ENCODE assay signal across 26 mouse cellular contexts in the genomic region with DNA sequence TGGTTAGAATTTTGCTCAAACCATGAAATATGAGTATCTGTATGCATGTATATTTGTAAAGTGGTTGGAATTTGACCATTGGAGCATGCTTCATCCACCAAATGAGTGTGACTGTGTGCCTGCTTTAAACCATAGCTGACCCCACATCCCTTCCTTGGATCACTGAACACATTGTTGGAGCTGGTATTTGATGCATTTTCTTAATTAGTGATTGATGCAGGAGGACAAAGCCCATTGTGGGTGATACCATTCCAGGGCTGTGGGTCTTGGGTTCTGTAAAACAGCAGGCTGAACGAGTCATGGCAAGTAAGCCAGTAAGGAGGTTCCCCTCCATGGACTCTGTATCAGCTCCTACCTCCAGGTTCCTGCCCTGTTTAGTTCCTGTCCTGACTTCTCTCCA.
DNase-seq lines count a peak whose midpoint lies in the region; ATAC-seq and TF ChIP-seq lines count a peak whose summit lies in the region.
"Had no signal": no experiment of that assay in that cellular context is flagged by ENCODE, and none has a peak within 500 bp of the region (broad histone marks: within the 10 kb centered on the region; RNA-seq: fewer than 3 reads in every experiment).

No protein-coding gene starts in this region.

- no peaks in the 10 kb centered on the region for H3K9me3 ChIP-seq in midbrain, embryonic 11.5 days (ENCODE audit: control insufficient read depth, low read length)
- no peaks in the 10 kb centered on the region for H3K9me3 ChIP-seq in midbrain, postnatal 0 days (ENCODE audit: low read length)
- H3K9me3 ChIP-seq: embryonic facial prominence, embryonic 15.5 days; forebrain, embryonic 10.5 days; forebrain, embryonic 15.5 days; heart, embryonic 10.5 days; hindbrain, embryonic 12.5 days had no signal

- TF ChIP-seq CTCF in kidney, adult 2 months (conservative IDR thresholded peaks at IDR 0.05; ENCODE audit: insufficient read depth, insufficient read length, low read depth, low read length): no peak
- TF ChIP-seq CTCF in midbrain, postnatal 0 days (IDR thresholded peaks at IDR 0.05): no peak

- H3K9ac ChIP-seq in midbrain, embryonic 11.5 days (ENCODE audit: low read length): no peak overlapping the region
- no peak overlapping the region for H3K9ac ChIP-seq in midbrain, postnatal 0 days (replicated peaks; ENCODE audit: low read length, poor library complexity, severe bottlenecking)
- H3K9ac ChIP-seq: embryonic facial prominence, embryonic 15.5 days; forebrain, embryonic 15.5 days; hindbrain, embryonic 12.5 days had no signal

- peak; percentile 11 for DNase-seq in embryo, embryonic 10 days (ENCODE audit: low spot score)
- DNase-seq in embryo, embryonic 11 days: no peak
- peak; percentile 15 for DNase-seq in kidney, adult 2 months
- DNase-seq in kidney, adult 18-20 months: no peak
- peak; percentile 19 for DNase-seq in midbrain, embryonic 11.5 days (ENCODE audit: low spot score, missing footprints)
- DNase-seq in midbrain, postnatal 0 days (ENCODE audit: low spot score): no peak
- peak; percentile 86 for DNase-seq in retina, postnatal 1 day
- no peak for DNase-seq in lung, postnatal 36 days
- DNase-seq: adrenal gland, postnatal 14 days; B cell, adult 2 months; cerebellum, adult 11-12 months; cerebellum, adult 9-10 months; cerebellum, postnatal 25 days; gastrocnemius, postnatal 10 days; heart, adult 18-20 months; heart, postnatal 10 days; heart, postnatal 4 days had no signal

- no peaks in the 10 kb centered on the region for H3K27me3 ChIP-seq in kidney, adult 2 months (replicated peaks; ENCODE audit: control insufficient read depth, insufficient read depth, low read length)
- H3K27me3 ChIP-seq in midbrain, embryonic 11.5 days (ENCODE audit: control insufficient read depth, insufficient read depth, low read length): no peaks in the 10 kb centered on the region
- no peaks in the 10 kb centered on the region for H3K27me3 ChIP-seq in midbrain, postnatal 0 days (ENCODE audit: insufficient read depth, low read length)
- H3K27me3 ChIP-seq: embryonic facial prominence, embryonic 15.5 days; forebrain, embryonic 15.5 days; hindbrain, embryonic 12.5 days had no signal

- H3K36me3 ChIP-seq in kidney, adult 2 months (ENCODE audit: control insufficient read depth, insufficient read depth, low read length): no peaks in the 10 kb centered on the region
- H3K36me3 ChIP-seq in midbrain, embryonic 11.5 days (ENCODE audit: control insufficient read depth, insufficient read depth, low read length): no peaks in the 10 kb centered on the region
- no peaks in the 10 kb centered on the region for H3K36me3 ChIP-seq in midbrain, postnatal 0 days (ENCODE audit: insufficient read depth, low read length)
- H3K36me3 ChIP-seq: embryonic facial prominence, embryonic 15.5 days; forebrain, embryonic 10.5 days; forebrain, embryonic 15.5 days; G1E; hindbrain, embryonic 12.5 days had no signal

- H3K4me2 ChIP-seq in midbrain, embryonic 11.5 days: no peak overlapping the region
- no peak overlapping the region for H3K4me2 ChIP-seq in midbrain, postnatal 0 days (ENCODE audit: low read depth, low read length, poor library complexity, severe bottlenecking)
- H3K4me2 ChIP-seq: embryonic facial prominence, embryonic 15.5 days; forebrain, embryonic 15.5 days; hindbrain, embryonic 12.5 days had no signal

- TF ChIP-seq POLR2A in kidney, adult 2 months (IDR thresholded peaks at IDR 0.05; ENCODE audit: low read depth, low read length): no peak

- H3K4me3 ChIP-seq in kidney, adult 2 months (ENCODE audit: insufficient read depth, low read depth, low read length): no peak overlapping the region
- no peak overlapping the region for H3K4me3 ChIP-seq in midbrain, embryonic 11.5 days (ENCODE audit: low read depth, low read length)
- H3K4me3 ChIP-seq in midbrain, postnatal 0 days (ENCODE audit: low read depth, low read length): no peak overlapping the region
- H3K4me3 ChIP-seq: embryonic facial prominence, embryonic 15.5 days; erythroblast, embryonic 14.5 days; forebrain, embryonic 10.5 days; forebrain, embryonic 15.5 days; heart, embryonic 10.5 days; hindbrain, embryonic 12.5 days had no signal

- no peak for ATAC-seq in midbrain, embryonic 11.5 days (ENCODE audit: low FRiP score)
- ATAC-seq in midbrain, postnatal 0 days (ENCODE audit: low FRiP score): no peak
- ATAC-seq: CD4-positive, CD25-positive, alpha-beta regulatory T cell, adult 4 months; forebrain, embryonic 15.5 days; hindbrain, embryonic 16.5 days had no signal

- H3K4me1 ChIP-seq in kidney, adult 2 months (ENCODE audit: control insufficient read depth, insufficient read depth, low read length): peaks cover 6% of the 10 kb centered on the region; the same call in 1 of the 2 replicates
- no peaks in the 10 kb centered on the region for H3K4me1 ChIP-seq in midbrain, embryonic 11.5 days (ENCODE audit: control insufficient read depth, insufficient read depth, low read length)
- no peaks in the 10 kb centered on the region for H3K4me1 ChIP-seq in midbrain, postnatal 0 days (ENCODE audit: insufficient read depth, low read length)
- H3K4me1 ChIP-seq: embryonic facial prominence, embryonic 15.5 days; forebrain, embryonic 15.5 days; heart, embryonic 10.5 days; hindbrain, embryonic 12.5 days had no signal

- WGBS in kidney, adult 2 months: 42% methylated on average over 1 of the region's 1 CpGs
- WGBS in midbrain, embryonic 11.5 days: 26% methylated on average over 1 of the region's 1 CpGs
- WGBS in midbrain, postnatal 0 days: 21% methylated on average over 1 of the region's 1 CpGs

- no peak overlapping the region; the same call in 1 of the 2 replicates for H3K27ac ChIP-seq in kidney, adult 2 months (ENCODE audit: insufficient read depth, low read depth, low read length)
- H3K27ac ChIP-seq in midbrain, embryonic 11.5 days (ENCODE audit: low read depth, low read length): no peak overlapping the region
- H3K27ac ChIP-seq in midbrain, postnatal 0 days (ENCODE audit: low read depth, low read length): no peak overlapping the region
- H3K27ac ChIP-seq: embryonic facial prominence, embryonic 15.5 days; forebrain, embryonic 10.5 days; forebrain, embryonic 15.5 days; heart, embryonic 10.5 days; hindbrain, embryonic 12.5 days had no signal

Comparison
In these comparisons a context has a peak if more than half of its experiments do, and no peak if none do; other contexts are left out.
1. DNase-seq: peak in embryo, embryonic 10 days (single experiment), kidney, adult 2 months (single experiment), midbrain, embryonic 11.5 days (single experiment) and retina, postnatal 1 day (single experiment); none in embryo, embryonic 11 days (single experiment), kidney, adult 18-20 months (single experiment), midbrain, postnatal 0 days (single experiment) and lung, postnatal 36 days (single experiment).